Mouse (Mus musculus): Measurements from ENCODE around the gene Aen.

Gene Aen

DNA sequence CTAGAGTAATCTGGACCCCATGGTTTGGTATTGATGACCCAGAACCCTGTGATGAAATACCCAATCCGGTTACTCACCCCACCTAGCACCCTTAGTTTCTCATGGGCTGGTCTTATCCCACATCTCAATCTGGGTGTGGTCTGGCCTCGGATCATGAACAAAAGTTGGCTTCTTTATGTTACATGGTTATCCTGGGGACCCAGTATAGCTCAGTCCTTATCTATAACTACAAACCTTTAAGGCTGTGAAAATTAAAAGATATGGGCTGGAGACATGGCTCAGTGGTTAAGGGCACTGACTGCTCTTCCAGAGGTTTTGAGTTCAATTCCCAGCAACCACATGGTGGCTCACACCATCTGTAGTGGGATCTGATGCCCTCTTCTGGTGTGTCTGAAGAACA lies 46.9 kb downstream of the Aen start:
- DNase-seq, result no peak

DNA sequence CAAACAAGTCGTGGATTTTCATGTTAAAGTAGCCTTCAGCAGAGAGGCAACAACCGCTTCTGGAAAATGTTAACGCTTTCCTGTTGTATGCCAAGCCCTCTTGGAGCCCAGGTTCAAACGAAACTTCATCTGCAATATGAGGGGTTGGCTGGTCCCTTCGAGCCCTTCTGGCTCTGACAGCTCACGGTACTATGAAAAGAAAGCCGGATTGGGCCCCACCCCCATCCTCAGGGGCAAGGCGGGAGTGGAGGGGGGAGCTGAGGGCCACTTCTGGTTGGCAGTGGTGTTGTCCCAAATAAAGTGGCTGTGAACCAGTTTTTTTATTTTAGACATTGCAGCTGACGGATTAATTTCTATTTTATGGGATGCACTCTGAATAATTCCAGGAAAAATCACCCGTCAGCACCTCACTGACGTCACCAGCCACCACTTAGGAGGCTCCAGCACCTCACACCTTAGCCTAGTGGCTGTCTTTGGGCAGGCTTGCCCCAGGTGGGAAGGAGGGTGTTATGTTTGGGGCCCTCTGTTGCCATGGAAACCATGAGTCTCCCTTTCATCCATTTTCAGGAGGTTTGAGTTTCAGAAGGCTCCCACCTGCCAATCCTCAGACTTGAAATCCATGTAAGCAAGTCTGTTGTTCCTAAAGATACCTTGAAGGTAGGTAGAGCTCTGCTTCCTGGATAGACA lies 58.4 kb downstream of the Aen start:
- DNase-seq, result no peak

DNA sequence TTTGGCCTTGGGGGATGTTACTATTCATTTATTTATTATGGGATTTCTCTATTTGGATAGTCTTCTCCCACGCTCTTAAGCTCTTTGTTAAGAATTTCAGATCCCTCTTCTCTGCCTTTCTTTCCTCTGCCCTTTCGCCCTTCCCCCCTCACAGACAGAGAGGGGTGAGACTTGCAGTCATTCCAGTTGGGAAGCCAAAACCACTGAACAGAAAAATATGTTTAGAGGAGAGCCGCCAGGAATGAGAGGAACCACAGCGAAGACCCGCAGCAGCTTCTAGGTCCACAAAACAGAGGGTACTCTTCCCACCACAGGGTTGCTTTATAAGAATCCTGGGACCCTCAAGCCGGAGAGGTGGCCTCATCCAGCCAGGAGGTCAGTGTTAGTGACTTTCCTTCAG lies 59.0 kb downstream of the Aen start:
- no peak for DNase-seq

DNA sequence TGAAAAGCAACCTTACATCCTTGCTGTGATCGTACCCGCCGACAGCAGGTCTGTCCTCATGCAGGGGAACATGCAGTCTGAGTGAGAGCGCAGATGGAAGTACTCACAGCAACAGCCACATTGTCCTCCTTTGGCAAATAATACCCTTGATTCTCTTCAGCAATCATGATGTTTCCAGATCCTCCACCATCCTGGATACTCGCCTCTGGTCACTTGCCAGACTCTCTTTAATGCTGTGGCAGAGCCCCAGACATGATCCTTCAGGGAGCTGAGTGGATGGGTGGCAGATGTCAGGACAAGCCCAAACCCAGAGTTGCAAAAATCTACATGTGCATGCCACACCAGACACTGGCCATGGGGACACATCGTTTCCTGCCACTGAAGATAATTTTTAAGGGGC lies 59.4 kb downstream of the Aen start:
- DNase-seq, result no peak

DNA sequence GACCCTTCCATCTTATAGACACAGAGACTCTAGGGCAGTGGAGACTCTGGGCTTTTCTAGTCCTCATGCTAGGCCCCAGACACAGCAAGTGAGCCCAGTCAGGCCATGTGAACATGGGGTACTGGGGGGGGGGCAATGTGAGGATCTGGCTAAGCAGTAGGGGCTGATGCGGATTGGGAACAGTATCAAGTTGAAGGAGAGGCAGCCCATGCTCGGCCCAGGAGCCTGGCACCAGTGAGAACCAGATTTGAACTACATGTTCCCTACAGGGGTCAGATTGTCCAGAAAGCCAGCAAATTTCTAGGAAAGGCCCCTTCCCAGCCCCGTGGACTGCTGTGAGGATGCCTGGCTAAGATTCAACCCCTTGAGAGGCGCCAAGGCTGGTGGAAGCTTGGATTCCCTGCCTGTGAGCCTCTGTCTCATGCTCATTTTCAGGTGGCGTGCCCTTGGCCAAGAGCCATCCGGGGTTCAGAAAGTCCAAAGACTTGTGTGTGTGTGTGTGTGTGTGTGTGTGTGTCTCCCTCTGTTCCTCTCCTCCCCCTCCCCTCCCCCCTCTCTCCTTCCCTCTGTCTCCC lies 62.9 kb downstream of the Aen start:
- no peak for DNase-seq

Data from liver (tissue).